Mouse (Mus musculus) CH12.LX (cell line): ENCODE data around the gene BC030499. TPM values are rescaled to one million over a fixed set of nuclear protein-coding genes. Genes with fewer than 3 reads are reported as not detected.
A peak's percentile ranks its signal among the peaks of the same experiment; 100 is the strongest.

Experiments used
- DNase-seq: peaks from one replicate; pipeline ENCODE4 v3.0.0-alpha.2; 2013; ENCODE audit errors: extremely low read depth
- H3K27ac ChIP-seq: 2 replicates; pipeline ENCODE4 v1.5.1; 2012; ENCODE audit warnings: low read depth, mild to moderate bottlenecking, control low read depth, moderate library complexity; ENCODE audit not compliant: insufficient read depth
- H3K27me3 ChIP-seq: replicated peaks from 2 replicates; pipeline ENCODE3; 2012; ENCODE audit warnings: inconsistent platforms
- H3K36me3 ChIP-seq, 2 experiments: replicated peaks in 1 of 2; 2 replicates each; pipeline versions ENCODE3 to v1.6.1; 2012; ENCODE audit warnings: inconsistent platforms in 1 of 2, low read length in 1 of 2, mild to moderate bottlenecking in 1 of 2, mixed read lengths in 1 of 2, moderate library complexity in 1 of 2; ENCODE audit not compliant: control insufficient read depth in 1 of 2, insufficient read depth in 1 of 2
- H3K4me1 ChIP-seq, 2 experiments: 2 replicates each; pipeline ENCODE4 v1.6.1; 2012; ENCODE audit warnings: inconsistent platforms in 1 of 2, moderate library complexity in 1 of 2; ENCODE audit not compliant: insufficient read depth in 2 of 2, control insufficient read depth in 1 of 2
- H3K4me2 ChIP-seq: 2 replicates; pipeline ENCODE4 v1.6.1; 2012; ENCODE audit warnings: low read depth, mild to moderate bottlenecking, control low read depth; ENCODE audit not compliant: poor library complexity, insufficient read depth, severe bottlenecking
- H3K4me3 ChIP-seq, 3 experiments: fragments of 150-350 bp in 1 of 3; sonication (generic) in 1 of 3; replicated peaks in 1 of 3; 2 replicates each; pipeline versions ENCODE3 to v1.5.1; 2011 to 2012; ENCODE audit warnings: low read depth in 2 of 3, low read length in 2 of 3, mild to moderate bottlenecking in 2 of 3, moderate library complexity in 2 of 3, control low read depth in 1 of 3, improper control_type of control experiment in 1 of 3, inconsistent platforms in 1 of 3, mixed read lengths in 1 of 3; ENCODE audit not compliant: poor library complexity in 1 of 3
- H3K79me2 ChIP-seq: replicated peaks from 2 replicates; pipeline ENCODE4 v1.6.1; 2012; ENCODE audit warnings: mild to moderate bottlenecking, moderate library complexity; ENCODE audit not compliant: control insufficient read depth, poor library complexity, insufficient read depth, severe bottlenecking; ENCODE audit errors: extremely low read depth
- H3K9ac ChIP-seq: 2 replicates; pipeline ENCODE4 v1.6.1; 2012; ENCODE audit warnings: low read depth, mild to moderate bottlenecking, control low read depth, moderate library complexity; ENCODE audit not compliant: insufficient read depth
- H3K9me3 ChIP-seq: replicated peaks from 2 replicates; pipeline ENCODE3; 2012; ENCODE audit warnings: low read length, inconsistent platforms, mixed read lengths
- BHLHE40 ChIP-seq: IDR thresholded peaks from 2 replicates; pipeline ENCODE4 v1.6.1; 2011; ENCODE audit warnings: mild to moderate bottlenecking, low read depth, low read length, improper control_type of control experiment
- CHD1 ChIP-seq: IDR thresholded peaks from 2 replicates; pipeline ENCODE4 v1.6.1; 2012; ENCODE audit warnings: low read depth, low read length, improper control_type of control experiment, inconsistent platforms
- CTCF ChIP-seq, 2 experiments: IDR thresholded peaks in 1 of 2; conservative IDR thresholded peaks in 1 of 2; 2 replicates each; pipeline ENCODE4 v1.5.1; 2011 to 2012; ENCODE audit warnings: low read depth in 2 of 2, low read length in 2 of 2, improper control_type of control experiment in 1 of 2, inconsistent platforms in 1 of 2, mild to moderate bottlenecking in 1 of 2, moderate library complexity in 1 of 2
- E2F4 ChIP-seq: IDR thresholded peaks from 2 replicates; pipeline ENCODE4 v1.6.1; 2011; ENCODE audit warnings: low read depth, low read length, improper control_type of control experiment; ENCODE audit not compliant: insufficient replicate concordance
- ELF1 ChIP-seq: IDR thresholded peaks from 2 replicates; pipeline ENCODE4 v1.6.1; 2014; ENCODE audit warnings: low read depth, mild to moderate bottlenecking, inconsistent platforms, low read length, improper control_type of control experiment
- EP300 ChIP-seq: IDR thresholded peaks from 2 replicates; pipeline ENCODE4 v1.6.1; 2011; ENCODE audit warnings: low read length, improper control_type of control experiment
- ETS1 ChIP-seq: conservative IDR thresholded peaks from 2 replicates; pipeline ENCODE4 v1.6.1; 2012; ENCODE audit warnings: low read depth, mild to moderate bottlenecking, inconsistent platforms, low read length, improper control_type of control experiment, moderate library complexity
- JUN ChIP-seq: IDR thresholded peaks from 2 replicates; pipeline ENCODE4 v1.6.1; 2011; ENCODE audit warnings: low read depth, mild to moderate bottlenecking, low read length, improper control_type of control experiment, moderate library complexity; ENCODE audit not compliant: insufficient read depth
- MAFK ChIP-seq: IDR thresholded peaks from 2 replicates; pipeline ENCODE4 v1.6.1; 2011; ENCODE audit warnings: low read length, improper control_type of control experiment; ENCODE audit not compliant: insufficient replicate concordance
- MAX ChIP-seq: IDR thresholded peaks from 2 replicates; pipeline ENCODE4 v1.6.1; 2011; ENCODE audit warnings: low read length, improper control_type of control experiment
- MAZ ChIP-seq: IDR thresholded peaks from 2 replicates; pipeline ENCODE4 v1.6.1; 2012; ENCODE audit warnings: low read depth, mild to moderate bottlenecking, inconsistent platforms, low read length, improper control_type of control experiment, moderate library complexity
- MEF2A ChIP-seq: IDR thresholded peaks from 2 replicates; pipeline ENCODE4 v1.6.1; 2014; ENCODE audit warnings: low read depth, mild to moderate bottlenecking, inconsistent platforms, low read length, improper control_type of control experiment, borderline replicate concordance
- MXI1 ChIP-seq: IDR thresholded peaks from 2 replicates; pipeline ENCODE4 v1.6.1; 2011; ENCODE audit warnings: mild to moderate bottlenecking, low read depth, low read length, improper control_type of control experiment
- MYC ChIP-seq: IDR thresholded peaks from 2 replicates; pipeline ENCODE4 v1.6.1; 2011; ENCODE audit warnings: low read depth, mild to moderate bottlenecking, improper control_type of control experiment, low read length
- PAX5 ChIP-seq: IDR thresholded peaks from 2 replicates; pipeline ENCODE4 v1.6.1; 2012; ENCODE audit warnings: low read length, inconsistent platforms, mixed read lengths
- RCOR1 ChIP-seq: conservative IDR thresholded peaks from 2 replicates; pipeline ENCODE4 v1.6.1; 2012; ENCODE audit warnings: low read depth, mild to moderate bottlenecking, inconsistent platforms, low read length, improper control_type of control experiment
- SIN3A ChIP-seq: IDR thresholded peaks from 2 replicates; pipeline ENCODE4 v1.6.1; 2012; ENCODE audit warnings: low read length, improper control_type of control experiment, inconsistent platforms
- SMC3 ChIP-seq: IDR thresholded peaks from 2 replicates; pipeline ENCODE4 v1.6.1; 2011; ENCODE audit warnings: low read depth, low read length, improper control_type of control experiment
- TCF12 ChIP-seq: IDR thresholded peaks from 2 replicates; pipeline ENCODE4 v1.6.1; 2014; ENCODE audit warnings: low read depth, mild to moderate bottlenecking, inconsistent platforms, low read length, improper control_type of control experiment
- UBTF ChIP-seq: IDR thresholded peaks from 2 replicates; pipeline ENCODE4 v1.6.1; 2012; ENCODE audit warnings: low read depth, mild to moderate bottlenecking, inconsistent platforms, low read length, improper control_type of control experiment, moderate library complexity
- ZC3H11A ChIP-seq: IDR thresholded peaks from 2 replicates; pipeline ENCODE4 v1.6.1; 2012; ENCODE audit warnings: low read depth, mild to moderate bottlenecking, inconsistent platforms, low read length, improper control_type of control experiment
- dilution Hi-C: fragments of 300-500 bp; cut with MboI; formaldehyde crosslinking; loops from 2 replicates; pipeline ENCODE4 v1.14.3; 2020; ENCODE audit warnings: low sequenced_read_pairs; ENCODE audit not compliant: extremely low pct_unique_long_range_greater_than_20kb, extremely low pct_ligation_motif_present
- in situ Hi-C: fragments of 300-500 bp; cut with MboI; formaldehyde crosslinking; loops from 3 replicates; pipeline ENCODE4 v1.14.3; 2019; ENCODE audit warnings: low sequenced_read_pairs, low pct_ligation_motif_present, low pct_unique_long_range_greater_than_20kb, mixed read lengths
- polyA plus RNA-seq: library from polyadenylated mRNA; unstranded; fragments of >175 nt; gene quantifications from 2 replicates; pipeline ENCODE4 v1.2.1, GENCODE M21; 2012; ENCODE audit warnings: low read depth; ENCODE audit not compliant: insufficient read length
- total RNA-seq, 2 experiments: library from RNA; depleted of rRNA; stranded (reverse); fragments of 300-350 nt in 1 of 2; fragments of >200 nt in 1 of 2; gene quantifications; 2 replicates each; pipeline ENCODE4 v1.2.3; 2012 to 2014

Gene BC030499
- total and polyA plus RNA-seq, 3 experiments, result 0.81 to 1.3 (median 1.1) TPM

DNA sequence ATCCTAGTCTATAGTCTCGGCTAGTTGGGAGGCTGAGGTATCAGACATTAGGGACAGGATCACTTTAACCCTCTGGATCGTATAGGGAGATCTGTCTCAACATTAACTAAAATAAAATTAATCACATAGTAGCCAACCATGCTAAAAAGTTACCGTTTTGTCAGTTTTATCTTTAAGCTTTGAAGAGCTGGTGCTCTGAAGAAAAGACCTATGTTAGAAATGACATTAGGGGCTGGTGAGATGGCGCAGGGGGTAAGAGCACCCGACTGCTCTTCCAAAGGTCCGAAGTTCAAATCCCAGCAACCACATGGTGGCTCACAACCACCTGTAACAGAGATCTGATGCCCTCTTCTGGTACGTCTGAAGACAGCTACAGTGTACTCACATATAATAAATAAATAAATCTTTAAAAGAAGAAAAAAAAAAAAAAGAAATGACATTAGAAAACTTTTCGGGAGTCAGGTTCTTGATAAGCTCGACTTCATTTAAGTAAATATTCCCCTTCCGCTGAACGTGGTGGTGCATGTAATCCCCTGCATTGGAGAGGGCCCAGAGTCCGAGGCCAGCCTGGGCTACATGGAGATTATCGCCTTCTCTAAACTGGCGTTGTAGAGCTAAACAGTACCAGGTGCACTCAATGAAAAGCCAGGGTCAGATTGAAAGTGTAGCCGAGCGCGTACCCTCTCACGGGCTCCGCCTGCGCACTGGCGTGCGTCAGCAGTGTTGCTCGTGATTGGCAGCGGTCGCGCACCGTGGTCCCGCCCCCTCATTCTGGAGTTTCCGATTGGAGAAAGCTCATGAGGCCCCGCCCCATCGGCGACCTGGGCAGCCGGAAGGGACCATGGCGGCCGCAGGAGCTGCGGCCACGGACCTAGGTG, 37.2 kb downstream of the BC030499 start, which contains the start of gene Pigs (continued):
- no peak; the same call in none of the 2 replicates for TF ChIP-seq MAX
- TF ChIP-seq E2F4, result 0 out of 2 replicates have a peak, but pooled peaks have one; percentile 44
- TF ChIP-seq MXI1, result no peak; the same call in 1 of the 2 replicates
- peak; percentile 74 for TF ChIP-seq BHLHE40

- in situ Hi-C loops (no loop called here), dilution Hi-C loops (no loop called here)
- Histone ChIP-seq H3K36me3 (peaks cover 17 to 55% of the 10 kb centered on the region in 2 experiments), H3K4me3 (peak overlapping the region; percentile 81 to 89 (median 85)), H3K9ac (peak overlapping the region; percentile 54), H3K9me3 (no peaks in the 10 kb centered on the region), H3K4me1 (peaks cover 2 to 22% of the 10 kb centered on the region in 2 experiments; a peak in 3 of 4 replicates), H3K79me2 (peaks cover 8% of the 10 kb centered on the region; the same call in 1 of the 2 replicates), H3K27me3 (no peaks in the 10 kb centered on the region), H3K4me2 (peak overlapping the region; percentile 83), H3K27ac (peak overlapping the region; percentile 12; the same call in 1 of the 2 replicates)
- no peak for DNase-seq
- peak; percentile 18 for TF ChIP-seq SIN3A
- TF ChIP-seq BHLHE40, result no peak
- TF ChIP-seq ETS1, result no peak
- TF ChIP-seq ELF1, result no peak
- TF ChIP-seq RCOR1, result no peak
- peak; percentile 79 for TF ChIP-seq UBTF
- no peak for TF ChIP-seq PAX5
- no peak for TF ChIP-seq CTCF (conservative IDR thresholded peaks at IDR 0.05 in 1 of 2, IDR thresholded peaks at IDR 0.05 in 1 of 2; ENCODE audit: low read depth in 2 of 2, low read length in 2 of 2)
- no peak for TF ChIP-seq ZC3H11A
- no peak for TF ChIP-seq E2F4
- no peak for TF ChIP-seq TCF12
- TF ChIP-seq MAX, result no peak
- TF ChIP-seq, all 38 proteins: peak for 2
Observed at GRCm38 (mm10) chr11:78328512-78329056, 37.9 kb downstream of the BC030499 start.

GRCm38 (mm10) chr11:78332676-78333075, 42.0 kb downstream of the BC030499 start:
- in situ Hi-C loops, result no loop called here
- H3K79me2 ChIP-seq, result peaks cover 8% of the 10 kb centered on the region; the same call in 1 of the 2 replicates
- dilution Hi-C loops, result no loop called here
- TF ChIP-seq SMC3 (no peak), MYC (no peak), EP300 (no peak), MAZ (no peak), JUN (no peak), MAFK (no peak), TCF12 (no peak), MEF2A (no peak), UBTF (no peak), CHD1 (no peak)
- H3K4me2 ChIP-seq, result no peak overlapping the region
- H3K9ac ChIP-seq, result no peak overlapping the region
- no peak overlapping the region for H3K4me3 ChIP-seq
- H3K9me3 ChIP-seq, result peaks cover 4% of the 10 kb centered on the region
- H3K27me3 ChIP-seq, result no peaks in the 10 kb centered on the region
- H3K27ac ChIP-seq, result no peak overlapping the region
- no peak for DNase-seq
- peaks cover 0 to 14% of the 10 kb centered on the region in 2 experiments; a peak in 2 of 4 replicates for H3K4me1 ChIP-seq
- H3K36me3 ChIP-seq, result peaks cover 37 to 60% of the 10 kb centered on the region in 2 experiments
